Mouse (Mus musculus) cortical plate, adult 2 months (tissue): ENCODE measurements around the gene Ncln.

ENCODE experiments used
- CTCF ChIP-seq: fragments of 200-500 bp; IDR thresholded peaks from 2 replicates; pipeline ENCODE4 v1.5.1; 2011; ENCODE audit warnings: mild to moderate bottlenecking, control low read depth, low read length; ENCODE audit not compliant: insufficient read depth; ENCODE audit errors: extremely low read depth
- POLR2A ChIP-seq: fragments of 200-500 bp; IDR thresholded peaks from 2 replicates; pipeline ENCODE4 v1.6.1; 2011; ENCODE audit warnings: mild to moderate bottlenecking, low read length, control low read depth; ENCODE audit not compliant: insufficient read depth; ENCODE audit errors: extremely low read depth

DNA sequence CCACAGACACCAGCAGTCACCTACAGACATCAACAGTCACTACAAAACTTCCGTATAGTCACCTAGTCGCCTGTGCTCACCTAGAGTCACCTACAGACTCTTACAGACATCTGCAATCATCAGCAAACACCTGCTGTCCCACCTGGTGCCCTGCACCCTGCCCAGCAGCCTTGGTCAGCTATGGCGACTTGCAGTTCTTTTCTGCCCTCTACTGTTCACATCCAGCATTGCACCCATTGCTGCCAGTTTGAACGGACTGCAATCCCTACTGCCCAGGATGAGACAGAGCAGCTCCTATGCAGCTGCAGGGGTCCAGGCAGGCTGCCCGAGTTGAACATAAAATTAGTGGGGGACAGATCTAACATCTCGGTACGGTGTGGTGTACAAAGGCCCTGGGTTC is 46.1 kb downstream of the Ncln start:
- TF ChIP-seq POLR2A (no peak), CTCF (peak; percentile 100)
